Mouse (Mus musculus): ENCODE data around the gene Tex14.

Tex14 gene

DNA sequence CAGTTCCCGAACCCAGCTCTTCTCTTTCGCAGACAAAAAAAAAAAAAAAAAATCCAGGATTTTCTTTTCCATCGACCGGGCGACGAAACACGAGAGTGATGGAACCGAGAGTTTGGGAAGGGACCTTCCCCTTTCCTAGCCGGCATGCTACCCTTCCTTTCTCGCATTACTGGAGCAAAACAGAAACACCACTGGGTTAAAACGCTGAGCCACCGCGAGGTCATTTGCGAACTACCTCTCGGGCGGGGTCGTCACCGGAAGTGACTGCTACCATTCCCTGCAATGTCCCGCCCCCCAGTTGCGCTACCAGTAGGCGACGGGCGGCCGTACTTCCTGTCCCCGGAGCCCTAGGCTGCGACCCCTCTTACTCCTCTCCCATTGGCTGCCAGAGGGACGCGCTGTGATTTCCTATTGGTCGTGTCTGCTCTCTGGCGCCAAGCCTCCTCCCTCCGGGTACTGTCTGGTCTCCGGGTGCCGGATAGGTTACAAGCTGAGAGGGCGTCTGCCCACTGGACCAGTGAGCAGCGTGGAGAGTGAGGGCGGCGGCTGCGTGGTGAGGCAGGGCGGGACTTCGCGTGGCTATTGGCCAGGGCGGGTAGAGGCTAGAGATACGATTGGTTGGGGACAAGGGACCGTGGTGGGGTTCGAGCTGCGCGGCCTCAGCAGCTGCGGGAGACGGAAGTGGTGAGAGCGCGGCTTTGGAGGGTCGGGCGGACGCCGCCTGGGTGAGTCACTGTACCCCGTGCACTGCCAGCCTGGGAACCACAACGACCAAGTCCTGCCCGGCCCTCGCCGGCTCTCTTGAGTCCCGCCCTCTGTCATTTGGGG is 186.9 kb downstream of the Tex14 start, which contains the start of gene Mtmr4:
Gene Mtmr4 (plus strand): TSS at position 637 of the 828 bp plus-strand sequence.
- DNase-seq (ENCODE audit: low read depth, low spot score): peak; percentile 95

DNA sequence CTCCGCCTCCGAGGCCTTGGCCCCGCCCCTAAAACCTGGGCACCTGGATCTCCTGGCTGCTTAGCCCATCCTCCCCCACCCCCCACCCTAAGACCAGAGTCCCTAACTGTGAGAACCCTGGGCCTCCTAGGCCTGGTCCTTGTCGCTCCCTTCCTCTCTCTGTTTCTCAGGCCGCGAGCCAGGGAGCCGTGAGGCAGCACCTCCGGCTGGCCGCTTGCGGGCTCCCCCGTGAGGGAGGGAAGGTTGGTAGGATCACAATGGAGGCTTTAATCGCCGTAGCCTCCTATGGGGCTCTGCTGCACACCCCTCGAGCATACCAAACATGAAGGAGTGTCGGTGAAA is 187.5 kb downstream of the Tex14 start:
- no peak for DNase-seq (ENCODE audit: low read depth, low spot score)

DNA sequence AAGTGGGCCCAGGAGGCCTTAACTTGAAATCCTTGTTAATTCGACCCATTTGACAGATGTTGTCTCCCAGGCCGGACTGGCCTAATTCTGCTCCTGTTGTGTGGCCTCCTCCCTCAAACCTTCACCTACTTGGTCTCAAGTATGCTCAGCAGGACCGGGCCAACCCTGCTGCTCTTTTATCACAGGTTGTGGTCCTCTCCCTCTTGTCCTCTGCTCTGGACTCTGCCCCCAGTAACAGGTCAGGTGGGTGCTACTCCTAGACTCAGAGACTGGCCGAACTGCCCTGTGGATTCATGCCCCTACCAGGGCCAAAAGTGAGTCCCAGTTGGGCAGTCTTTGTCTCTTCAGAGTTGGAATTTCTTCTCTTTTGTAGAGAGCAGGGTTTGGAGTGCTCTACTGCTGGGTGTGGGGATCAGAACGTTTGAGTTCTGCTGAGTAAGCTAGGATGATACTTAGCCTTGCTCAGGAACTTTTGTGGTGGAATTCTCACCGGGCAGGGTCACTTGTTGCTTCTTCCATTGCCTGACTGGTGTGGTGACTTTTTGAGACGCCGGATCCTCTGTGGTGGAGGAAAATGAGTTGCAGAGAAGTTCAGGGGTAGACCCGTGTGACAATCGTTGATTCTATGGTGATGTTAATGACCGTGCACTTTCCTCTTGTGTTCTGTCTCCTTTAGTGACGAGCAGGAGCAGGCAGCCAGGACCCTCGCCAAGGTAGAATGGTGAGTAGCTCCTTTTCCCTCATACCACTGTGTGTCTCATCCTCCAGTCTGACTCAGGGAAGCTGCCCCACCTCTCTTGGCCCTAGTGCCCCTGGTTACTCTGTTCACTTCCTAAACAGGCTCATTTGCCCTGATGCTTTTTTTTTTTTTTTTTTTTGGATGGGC is 188.1 kb downstream of the Tex14 start:
- no peak for DNase-seq (ENCODE audit: low read depth, low spot score)

DNA sequence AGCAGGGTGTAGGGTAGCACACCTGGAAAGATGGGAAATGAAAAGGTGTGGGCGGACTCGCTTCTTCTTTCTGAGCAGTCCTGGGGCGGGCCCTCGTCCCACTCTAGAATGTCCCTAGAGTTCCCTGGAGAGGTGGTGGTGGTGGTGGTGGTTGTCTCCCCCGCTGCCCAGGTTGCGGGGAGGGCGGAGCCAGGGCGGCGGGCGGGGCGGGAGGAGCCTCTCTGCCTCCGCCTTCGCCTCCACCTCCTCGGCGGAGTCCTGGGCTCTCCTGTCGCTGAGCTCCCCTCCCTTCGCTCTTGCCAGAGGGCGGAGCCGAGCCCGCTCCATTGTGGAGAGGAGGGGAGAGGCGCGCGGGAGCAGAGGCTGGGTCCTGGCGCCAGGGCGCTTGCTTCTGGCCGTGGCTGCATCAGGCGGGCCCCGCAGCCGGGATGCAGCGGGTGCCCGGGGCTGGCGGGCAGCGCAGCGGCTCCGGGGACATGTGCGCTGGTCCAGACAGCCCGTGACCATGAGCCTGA is 190.5 kb downstream of the Tex14 start:
- DNase-seq (ENCODE audit: low read depth, low spot score): peak; percentile 82

DNA sequence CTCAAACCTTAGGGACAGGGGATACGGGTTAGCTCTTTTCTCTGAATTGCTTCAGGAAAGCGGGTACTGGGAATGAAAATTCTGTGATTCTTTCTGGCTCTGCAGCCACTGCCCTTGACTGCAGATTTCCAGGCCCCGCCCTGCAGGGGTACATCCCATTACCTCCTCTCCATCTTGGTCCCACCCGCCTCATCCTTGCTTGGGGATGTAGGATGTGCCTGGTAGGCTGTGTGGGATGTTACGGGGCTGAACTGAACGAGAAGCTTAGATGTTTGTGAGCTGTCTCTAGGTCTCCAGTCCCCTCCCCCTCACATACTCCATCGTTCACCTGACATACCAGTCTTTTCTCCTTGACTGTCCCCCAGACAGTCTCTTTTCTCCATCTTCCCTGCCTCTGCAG is 191.1 kb downstream of the Tex14 start:
- no peak for DNase-seq (ENCODE audit: low read depth, low spot score)

DNA sequence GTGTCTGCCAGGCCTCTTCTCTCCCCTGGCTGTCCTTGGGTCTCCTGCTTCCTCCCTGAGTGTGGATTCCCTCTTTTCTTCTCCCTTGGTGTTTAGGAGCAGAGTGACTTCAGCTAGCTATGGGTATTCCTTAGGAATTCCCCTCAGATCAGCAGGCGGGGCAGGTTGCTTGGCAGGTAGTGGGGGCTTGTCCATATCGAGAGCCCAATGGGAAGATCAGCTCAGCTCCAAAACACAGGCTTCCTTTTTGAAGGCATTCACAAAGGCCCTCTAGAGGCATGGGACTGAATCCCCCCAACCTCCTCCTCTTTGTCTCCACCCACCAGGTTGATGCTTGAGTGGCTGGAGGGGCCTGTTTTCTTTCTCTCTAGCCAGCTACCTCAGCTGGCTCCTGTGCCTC is 191.6 kb downstream of the Tex14 start:
- no peak for DNase-seq (ENCODE audit: low read depth, low spot score)

DNA sequence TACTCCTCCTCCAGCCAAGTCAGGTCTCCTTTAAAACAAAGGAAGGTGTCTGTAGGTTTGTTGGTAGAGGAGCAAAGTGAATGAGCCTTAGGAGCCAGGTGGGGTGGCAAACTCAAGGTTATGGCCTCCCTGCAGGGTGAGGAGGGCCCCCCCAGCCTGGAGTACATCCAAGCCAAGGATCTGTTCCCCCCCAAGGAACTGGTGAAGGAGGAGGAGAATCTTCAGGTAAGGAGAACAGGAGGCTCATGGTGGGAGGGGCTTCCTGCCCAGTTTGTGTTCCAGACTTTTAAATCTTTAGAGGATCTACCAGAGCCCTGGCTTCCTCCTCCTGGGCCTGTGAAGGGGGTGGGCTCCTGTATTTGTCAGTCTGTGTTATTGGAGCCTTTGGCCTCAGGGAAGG is 192.2 kb downstream of the Tex14 start:
- DNase-seq (ENCODE audit: low read depth, low spot score): no peak

DNA sequence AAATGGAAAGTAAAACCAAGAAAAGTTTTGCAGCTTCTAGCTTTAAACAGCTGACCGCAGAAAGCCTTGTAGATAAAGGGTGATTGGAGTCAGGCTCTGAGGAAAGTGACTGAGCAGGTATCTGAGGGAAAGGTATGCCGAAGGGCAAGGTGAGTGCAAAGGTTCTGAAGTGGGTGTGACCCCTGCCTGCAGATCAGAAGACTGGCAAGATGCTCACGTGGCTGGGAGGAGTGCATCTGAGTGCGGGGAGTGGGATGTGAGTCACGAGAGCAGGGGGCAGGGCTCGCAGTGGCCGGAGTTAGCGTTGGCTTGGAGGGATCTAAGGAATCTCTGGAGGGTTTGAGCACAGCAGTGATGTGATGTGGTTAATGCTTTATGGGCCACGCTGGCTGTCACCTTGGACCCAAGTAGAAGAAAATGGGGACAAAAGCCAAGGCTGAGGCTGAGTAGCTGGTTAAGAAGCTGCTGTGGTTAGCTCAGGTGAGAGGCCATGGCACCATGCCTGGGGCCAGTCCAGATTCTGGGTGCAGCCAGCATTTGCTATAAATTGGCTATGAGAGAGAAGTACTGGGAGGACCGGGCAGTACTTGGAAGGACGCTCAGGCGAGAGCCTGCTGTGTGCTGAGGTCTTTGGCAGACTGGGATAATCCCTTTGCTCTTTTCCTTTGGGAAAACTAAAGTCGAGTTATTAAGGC is 194.7 kb downstream of the Tex14 start:
- DNase-seq (ENCODE audit: low read depth, low spot score): no peak

DNA sequence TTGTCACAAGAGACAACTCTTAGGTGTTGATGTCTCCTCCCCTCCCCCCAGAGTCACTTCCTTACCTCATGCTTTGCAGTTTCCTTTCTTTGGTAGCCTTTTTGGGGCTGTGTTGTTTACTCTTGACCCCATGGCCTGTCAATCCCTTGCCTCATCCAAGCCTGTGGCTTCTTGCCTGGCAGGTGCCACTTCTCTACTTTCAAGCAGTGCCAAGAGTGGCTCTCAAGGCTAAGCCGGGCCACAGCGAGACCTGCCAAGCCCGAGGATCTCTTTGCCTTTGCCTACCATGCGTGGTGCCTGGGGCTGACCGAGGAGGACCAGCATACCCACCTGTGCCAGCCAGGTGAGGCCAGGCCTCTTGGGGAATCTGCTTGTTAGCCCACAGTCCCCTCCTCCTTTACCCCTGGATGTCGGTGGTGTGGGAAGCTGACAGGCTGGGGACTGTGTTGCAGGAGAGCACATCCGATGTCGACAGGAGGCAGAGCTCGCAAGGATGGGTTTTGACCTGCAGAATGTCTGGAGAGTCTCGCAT is 195.5 kb downstream of the Tex14 start:
- no peak for DNase-seq (ENCODE audit: low read depth, low spot score)

DNA sequence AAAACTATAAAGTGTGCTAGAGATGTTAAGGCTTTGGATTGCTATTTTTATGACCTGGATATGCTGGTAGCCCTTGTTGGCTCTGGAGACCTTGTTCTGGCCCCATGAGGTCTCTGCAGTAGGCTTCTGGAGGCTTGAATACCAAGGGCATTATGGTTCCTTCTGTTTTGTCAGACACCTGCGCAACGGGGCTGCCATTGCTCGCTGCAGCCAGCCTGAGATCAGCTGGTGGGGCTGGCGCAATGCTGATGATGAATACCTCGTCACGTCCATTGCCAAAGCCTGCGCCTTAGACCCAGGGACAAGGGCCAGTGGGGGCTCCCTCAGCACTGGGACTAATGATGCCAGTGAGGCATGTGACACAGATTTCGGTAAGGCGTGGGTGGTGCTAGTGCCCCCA is 197.4 kb downstream of the Tex14 start:
- DNase-seq (ENCODE audit: low read depth, low spot score): no peak

DNA sequence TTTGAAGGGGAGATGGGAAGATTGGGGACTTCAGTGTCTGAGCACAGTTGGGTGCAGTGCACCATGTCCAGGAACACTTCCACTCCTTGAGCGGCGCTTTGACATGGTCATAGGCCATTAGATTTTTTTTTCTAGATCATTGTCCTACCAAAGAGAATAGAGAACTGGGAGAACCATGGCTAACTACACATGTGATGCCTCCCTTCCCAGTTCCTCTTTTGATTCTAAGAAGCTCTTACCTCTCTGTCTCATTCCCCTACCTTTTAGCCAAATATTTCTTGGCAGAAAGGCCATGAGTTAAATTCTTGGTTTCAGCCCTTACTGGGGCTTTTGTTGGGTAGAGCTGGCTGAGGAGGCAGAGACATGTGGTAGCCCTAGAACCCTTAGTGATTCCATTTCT is 198.7 kb downstream of the Tex14 start:
- no peak for DNase-seq (ENCODE audit: low read depth, low spot score)
